Mouse (Mus musculus) stomach, embryonic 16.5 days (tissue): ENCODE results near the gene Nfasc. TPM values are rescaled to one million over a fixed set of nuclear protein-coding genes. Genes with fewer than 3 reads are reported as not detected.

ENCODE experiments used
- ATAC-seq: fragments of 200-750 bp; cut with Nextera tagmentation; 2 replicates; pipeline ENCODE4 v1.8.0; 2017; ENCODE audit warnings: moderate number of reproducible peaks, moderate TSS enrichment; ENCODE audit not compliant: insufficient read depth, low FRiP score
- H3K27ac ChIP-seq: fragments of 300-500 bp; sonication (generic); 2 replicates; pipeline ENCODE4 v1.5.1; 2014; ENCODE audit warnings: low read length
- H3K27me3 ChIP-seq: fragments of 300-500 bp; sonication (generic); 2 replicates; pipeline ENCODE4 v1.6.1; 2014; ENCODE audit warnings: low read length, control low read depth, mixed read lengths; ENCODE audit not compliant: control insufficient read depth, insufficient read depth
- H3K36me3 ChIP-seq: fragments of 300-500 bp; sonication (generic); 2 replicates; pipeline ENCODE4 v1.6.1; 2014; ENCODE audit warnings: low read length; ENCODE audit not compliant: control insufficient read depth, insufficient read depth
- H3K4me1 ChIP-seq: fragments of 300-500 bp; sonication (generic); 2 replicates; pipeline ENCODE4 v1.6.1; 2014; ENCODE audit warnings: low read length, control low read depth, mixed read lengths; ENCODE audit not compliant: control insufficient read depth, insufficient read depth
- H3K4me2 ChIP-seq: fragments of 300-500 bp; sonication (generic); 2 replicates; pipeline ENCODE4 v1.6.1; 2014; ENCODE audit warnings: low read depth, low read length, mixed read lengths
- H3K4me3 ChIP-seq: fragments of 300-500 bp; sonication (generic); replicated peaks from 2 replicates; pipeline ENCODE4 v1.5.1; 2014; ENCODE audit warnings: mild to moderate bottlenecking, low read length
- H3K9ac ChIP-seq: fragments of 300-500 bp; sonication (generic); 2 replicates; pipeline ENCODE4 v1.6.1; 2014; ENCODE audit warnings: low read length
- H3K9me3 ChIP-seq: fragments of 300-500 bp; sonication (generic); replicated peaks from 2 replicates; pipeline ENCODE4 v1.6.1; 2016; ENCODE audit warnings: low read length, control low read depth; ENCODE audit not compliant: control insufficient read depth
- WGBS: fragments of 180-500 bp; shearing (Covaris S2); extraction: QIAGEN DNeasy Blood & Tissue Kit; methylation state at CpG from one replicate; pipeline ENCODE4 v1.1.7; 2014; 5-methylcytosine and 5-hydroxymethylcytosine counted together
- polyA plus RNA-seq: library from polyadenylated mRNA; unstranded; fragments of >200 nt; fragmentation: Nextera tagmentation; extraction: Ambion mirVana; gene quantifications from 2 replicates; pipeline ENCODE4 v1.2.1, GENCODE M21; 2015

Nfasc gene
- polyA plus RNA-seq, 1 experiment from 2014 or later = 2.3 TPM

GRCm38 (mm10) chr1:132669200-132669599, 72.4 kb downstream of the Nfasc start:
- H3K36me3 ChIP-seq = no peaks in the 10 kb centered on the region
- no peak for ATAC-seq
- H3K4me2 ChIP-seq = no peak overlapping the region
- no peaks in the 10 kb centered on the region for H3K4me1 ChIP-seq
- H3K9me3 ChIP-seq = no peaks in the 10 kb centered on the region
- H3K27ac ChIP-seq = no peak overlapping the region
- no peak overlapping the region for H3K4me3 ChIP-seq
- H3K27me3 ChIP-seq = no peaks in the 10 kb centered on the region
- H3K9ac ChIP-seq = no peak overlapping the region
- WGBS = 79% methylated on average over 6 of the region's 6 CpGs

DNA sequence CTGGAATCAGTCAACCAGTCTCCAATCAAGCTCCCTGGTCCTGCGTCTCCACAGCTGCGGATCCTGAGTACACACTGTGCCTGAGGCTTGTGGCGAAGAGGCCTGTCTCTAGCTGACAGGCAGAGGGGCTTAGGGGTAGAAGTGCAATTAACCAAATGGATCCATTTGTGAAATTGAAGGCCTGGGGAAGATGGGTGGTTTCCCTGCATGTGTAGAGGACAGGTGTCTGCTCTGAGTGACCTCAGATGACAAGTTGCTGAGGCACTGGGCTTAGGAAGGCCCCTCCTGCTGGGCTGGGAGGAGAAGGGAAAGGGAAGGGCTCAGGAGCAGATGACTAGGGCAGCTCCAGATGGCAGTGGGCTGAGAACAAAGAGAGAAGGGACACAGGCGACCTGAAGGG, 81.2 kb downstream of the Nfasc start:
- WGBS = 29% methylated on average over 4 of the region's 4 CpGs

GRCm38 (mm10) chr1:132659604-132660003, 82.0 kb downstream of the Nfasc start:
- no peak overlapping the region for H3K9ac ChIP-seq
- no peak overlapping the region for H3K4me2 ChIP-seq
- no peak for ATAC-seq
- H3K27me3 ChIP-seq = no peaks in the 10 kb centered on the region
- no peaks in the 10 kb centered on the region for H3K9me3 ChIP-seq
- no peaks in the 10 kb centered on the region for H3K36me3 ChIP-seq
- no peak overlapping the region for H3K4me3 ChIP-seq
- 28% methylated on average over 3 of the region's 3 CpGs for WGBS
- H3K27ac ChIP-seq = no peak overlapping the region
- H3K4me1 ChIP-seq = no peaks in the 10 kb centered on the region

More for the DNA sequence above, 81.2 kb downstream of the Nfasc start:
- Histone ChIP-seq H3K36me3 (no peaks in the 10 kb centered on the region), H3K9ac (no peak overlapping the region), H3K9me3 (no peaks in the 10 kb centered on the region), H3K4me2 (no peak overlapping the region), H3K27me3 (no peaks in the 10 kb centered on the region), H3K4me3 (no peak overlapping the region), H3K27ac (no peak overlapping the region), H3K4me1 (no peaks in the 10 kb centered on the region)
- peak; percentile 31; the same call in 1 of the 2 replicates for ATAC-seq

DNA sequence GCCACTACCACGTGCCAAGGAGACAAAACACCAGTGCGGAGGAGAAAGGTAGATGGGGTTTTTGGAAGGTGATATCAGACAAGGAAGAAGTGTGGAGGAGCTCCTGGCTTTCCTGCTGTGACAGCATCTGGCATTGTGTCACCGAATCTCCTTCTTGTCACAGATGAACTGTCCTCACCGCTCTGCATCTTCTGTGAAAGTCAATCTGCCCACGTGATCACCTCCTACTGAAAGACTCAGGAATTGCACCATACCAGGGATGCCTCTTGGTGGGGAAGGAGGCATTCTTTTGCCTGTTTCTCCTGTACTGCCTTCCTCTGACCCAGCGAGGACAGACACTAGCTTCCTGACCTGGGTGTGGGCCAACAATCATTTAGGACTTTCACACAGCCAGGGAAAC, 86.0 kb downstream of the Nfasc start:
- no peaks in the 10 kb centered on the region for H3K36me3 ChIP-seq
- 64% methylated on average over 6 of the region's 6 CpGs for WGBS
- no peak for ATAC-seq
- H3K4me3 ChIP-seq = no peak overlapping the region
- H3K27ac ChIP-seq = no peak overlapping the region
- no peaks in the 10 kb centered on the region for H3K4me1 ChIP-seq
- H3K27me3 ChIP-seq = no peaks in the 10 kb centered on the region
- H3K4me2 ChIP-seq = no peak overlapping the region
- no peaks in the 10 kb centered on the region for H3K9me3 ChIP-seq
- H3K9ac ChIP-seq = no peak overlapping the region

DNA sequence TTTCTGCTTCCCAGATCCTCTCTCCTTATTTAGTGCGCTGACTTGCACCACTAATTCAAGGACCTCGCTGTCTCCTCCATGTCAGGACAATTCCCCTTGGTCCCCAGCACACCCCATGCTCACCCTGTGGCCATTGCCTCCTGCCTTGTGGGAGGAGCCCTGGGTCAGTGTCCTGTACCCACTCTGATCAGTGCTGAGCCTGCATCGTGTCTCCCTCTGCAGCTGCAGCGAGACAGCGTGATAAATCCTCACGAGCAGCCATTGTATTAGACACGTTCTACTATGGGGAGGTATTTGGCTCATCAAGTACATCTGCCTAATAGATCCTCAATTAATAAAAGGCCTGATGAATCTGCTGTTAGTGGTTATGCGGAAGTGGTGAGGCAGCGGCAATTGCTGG, 86.8 kb downstream of the Nfasc start:
- H3K36me3 ChIP-seq = no peaks in the 10 kb centered on the region
- no peaks in the 10 kb centered on the region for H3K4me1 ChIP-seq
- no peak overlapping the region for H3K9ac ChIP-seq
- no peaks in the 10 kb centered on the region for H3K27me3 ChIP-seq
- no peaks in the 10 kb centered on the region for H3K9me3 ChIP-seq
- no peak for ATAC-seq
- no peak overlapping the region for H3K4me2 ChIP-seq
- no peak overlapping the region for H3K4me3 ChIP-seq
- 62% methylated on average over 9 of the region's 9 CpGs for WGBS
- no peak overlapping the region for H3K27ac ChIP-seq

DNA sequence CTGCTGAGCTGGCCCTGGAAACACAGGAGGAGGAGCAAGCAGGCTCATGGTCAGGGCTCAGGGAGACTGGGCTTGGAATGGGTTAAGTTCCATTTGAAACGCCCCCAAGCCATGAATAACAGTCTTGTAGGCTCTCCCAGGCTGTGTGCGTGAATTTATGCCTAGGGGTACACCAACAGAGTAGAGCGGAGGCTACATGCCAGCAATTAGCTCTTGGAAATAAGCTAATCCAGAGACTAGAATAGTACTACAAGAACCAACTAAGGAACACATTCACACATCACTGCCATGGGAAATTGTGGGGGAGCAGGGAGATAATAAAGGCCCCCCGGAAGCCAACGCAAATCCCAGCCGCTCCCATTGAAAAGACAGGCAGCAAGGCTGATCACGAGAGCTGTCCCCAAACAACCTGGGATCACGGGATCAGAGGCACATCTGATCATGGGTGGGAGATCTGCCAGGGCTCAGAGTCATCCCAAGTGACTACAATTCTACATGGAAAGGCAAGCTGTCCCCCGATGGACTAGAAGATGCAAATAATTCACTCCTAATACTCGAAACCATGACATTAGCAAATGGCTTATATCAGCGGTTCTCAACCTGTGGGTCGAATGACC, 87.6 kb downstream of the Nfasc start:
- Histone ChIP-seq H3K9ac (no peak overlapping the region), H3K27me3 (no peaks in the 10 kb centered on the region), H3K4me3 (no peak overlapping the region), H3K36me3 (no peaks in the 10 kb centered on the region), H3K4me2 (no peak overlapping the region), H3K4me1 (no peaks in the 10 kb centered on the region), H3K9me3 (no peaks in the 10 kb centered on the region), H3K27ac (no peak overlapping the region)
- no peak for ATAC-seq
- 70% methylated on average over 12 of the region's 12 CpGs for WGBS

DNA sequence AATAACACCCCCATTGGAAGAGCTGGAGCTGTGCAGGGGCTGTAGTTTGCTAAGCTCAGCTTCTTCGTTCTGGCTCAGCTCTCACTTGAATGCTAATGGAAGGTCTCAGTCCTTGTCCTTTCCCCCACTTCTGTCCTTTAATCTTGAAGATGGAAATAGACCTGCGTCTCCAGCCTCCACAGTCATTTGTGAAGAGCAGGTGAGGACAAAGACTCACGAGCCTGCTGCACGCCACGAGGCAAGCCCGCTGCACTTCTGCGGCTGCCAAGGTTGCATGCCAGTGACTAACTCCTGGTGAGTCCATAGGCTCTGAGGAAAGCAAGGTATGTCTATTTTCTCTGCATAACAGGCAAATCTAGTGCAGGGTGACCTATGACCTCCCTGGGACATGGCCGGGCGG, 88.4 kb downstream of the Nfasc start:
- H3K4me3 ChIP-seq = no peak overlapping the region
- H3K27me3 ChIP-seq = no peaks in the 10 kb centered on the region
- H3K9me3 ChIP-seq = no peaks in the 10 kb centered on the region
- H3K36me3 ChIP-seq = no peaks in the 10 kb centered on the region
- H3K4me1 ChIP-seq = no peaks in the 10 kb centered on the region
- no peak overlapping the region for H3K4me2 ChIP-seq
- 79% methylated on average over 9 of the region's 9 CpGs for WGBS
- no peak for ATAC-seq
- H3K27ac ChIP-seq = no peak overlapping the region
- H3K9ac ChIP-seq = no peak overlapping the region

DNA sequence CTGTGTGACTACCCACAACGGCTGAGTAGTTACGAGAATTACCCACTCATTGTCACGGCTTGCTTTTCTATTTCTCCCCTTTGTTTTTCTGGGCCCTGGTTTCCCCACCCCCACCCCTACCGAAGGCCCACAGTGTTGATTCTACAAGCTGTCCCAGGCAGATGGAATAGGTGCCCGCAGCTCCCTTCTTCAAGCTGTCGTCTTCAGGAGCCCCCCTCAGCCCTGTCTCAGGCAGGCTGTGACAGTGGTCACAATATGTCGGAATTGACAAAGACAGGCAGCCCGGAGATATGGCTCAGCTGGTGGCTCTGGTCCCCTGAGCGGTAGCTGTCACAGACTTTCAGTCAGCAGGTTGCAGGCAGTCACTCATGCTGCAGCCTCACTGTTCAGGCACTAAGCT, 90.9 kb downstream of the Nfasc start:
- WGBS = 77% methylated on average over 9 of the region's 9 CpGs
- ATAC-seq = no peak
- Histone ChIP-seq H3K9me3 (no peaks in the 10 kb centered on the region), H3K36me3 (no peaks in the 10 kb centered on the region), H3K4me1 (no peaks in the 10 kb centered on the region), H3K4me3 (no peak overlapping the region), H3K9ac (no peak overlapping the region), H3K4me2 (no peak overlapping the region), H3K27me3 (no peaks in the 10 kb centered on the region), H3K27ac (no peak overlapping the region)

GRCm38 (mm10) chr1:132647958-132648357, 93.6 kb downstream of the Nfasc start:
- Histone ChIP-seq H3K9ac (no peak overlapping the region), H3K36me3 (no peaks in the 10 kb centered on the region), H3K27ac (no peak overlapping the region), H3K4me3 (no peak overlapping the region), H3K4me2 (no peak overlapping the region), H3K9me3 (no peaks in the 10 kb centered on the region), H3K27me3 (no peaks in the 10 kb centered on the region), H3K4me1 (no peaks in the 10 kb centered on the region)
- ATAC-seq = 0 out of 2 replicates have a peak, but pooled peaks have one; percentile 29
- 32% methylated on average over 6 of the region's 6 CpGs for WGBS
